Mouse (Mus musculus) myocyte (in vitro differentiated cells): ENCODE measurements around the gene Spred1.

Experiments
- MAX ChIP-seq: IDR thresholded peaks from one replicate; pipeline ENCODE4 v1.6.1; 2011; ENCODE audit warnings: low read depth, mild to moderate bottlenecking, control low read depth
- MYOD1 ChIP-seq, 3 experiments: IDR thresholded peaks; one replicate each; pipeline ENCODE4 v1.6.1; 2011; ENCODE audit warnings: control low read depth in 2 of 3, low read depth in 2 of 3, mild to moderate bottlenecking in 2 of 3, moderate library complexity in 1 of 3; ENCODE audit not compliant: insufficient read length in 2 of 3, control insufficient read depth in 1 of 3
- POLR2A ChIP-seq: IDR thresholded peaks from one replicate; pipeline ENCODE4 v1.6.1; 2011; ENCODE audit warnings: low read depth, mild to moderate bottlenecking, control low read depth, moderate library complexity; ENCODE audit not compliant: insufficient read length
- USF1 ChIP-seq: IDR thresholded peaks from one replicate; pipeline ENCODE4 v1.6.1; 2011; ENCODE audit warnings: low read depth, mild to moderate bottlenecking, control low read depth, moderate library complexity

GRCm38 (mm10) chr2:117086002-117086765 is 35.0 kb upstream of the Spred1 start:
- TF ChIP-seq MAX (no peak), USF1 (no peak), MYOD1 (IDR thresholded peaks at IDR 0.05; ENCODE audit: control insufficient read depth in 1 of 3, insufficient read length in 2 of 3, low read depth in 2 of 3) (no peak), POLR2A (no peak)
